Mouse (Mus musculus) heart, embryonic 10.5 days (tissue): ENCODE data around the gene Syngap1. TPM values are rescaled to one million over a fixed set of nuclear protein-coding genes. Genes with fewer than 3 reads are reported as not detected.

Source experiments
- DNase-seq: peaks from one replicate; pipeline ENCODE4 v3.0.0-alpha.2; 2017; ENCODE audit warnings: low spot score
- H3K27ac ChIP-seq: fragments of 300-500 bp; sonication (generic); 2 replicates; pipeline ENCODE4 v1.5.1; 2016; ENCODE audit warnings: mild to moderate bottlenecking
- H3K27me3 ChIP-seq: fragments of 300-500 bp; sonication (generic); 2 replicates; pipeline ENCODE4 v1.6.1; 2016; ENCODE audit warnings: mild to moderate bottlenecking; ENCODE audit not compliant: poor library complexity, insufficient read depth, severe bottlenecking
- H3K36me3 ChIP-seq: fragments of 300-500 bp; sonication (generic); 2 replicates; pipeline ENCODE4 v1.6.1; 2016; ENCODE audit warnings: mild to moderate bottlenecking, moderate library complexity
- H3K4me1 ChIP-seq: fragments of 300-500 bp; sonication (generic); 2 replicates; pipeline ENCODE4 v1.6.1; 2016; ENCODE audit warnings: mild to moderate bottlenecking
- H3K4me3 ChIP-seq: fragments of 300-500 bp; sonication (generic); 2 replicates; pipeline ENCODE4 v1.5.1; 2016; ENCODE audit warnings: mild to moderate bottlenecking, moderate library complexity
- H3K9me3 ChIP-seq: fragments of 300-500 bp; sonication (generic); 2 replicates; pipeline ENCODE4 v1.6.1; 2016; ENCODE audit warnings: mild to moderate bottlenecking, moderate library complexity
- WGBS: fragments of 180-500 bp; shearing (Covaris S2); methylation state at CpG from one replicate; pipeline ENCODE4 v1.1.7; 2016; 5-methylcytosine and 5-hydroxymethylcytosine counted together
- polyA plus RNA-seq: library from polyadenylated mRNA; unstranded; fragments of >200 nt; fragmentation: Nextera tagmentation; extraction: Ambion mirVana; gene quantifications from 2 replicates; pipeline ENCODE4 v1.2.1, GENCODE M21; 2016

Syngap1 gene
- polyA plus RNA-seq, 1 experiment from 2014 or later = 1.6 TPM

- no peaks in the 10 kb centered on the region for H3K27me3 ChIP-seq
- H3K9me3 ChIP-seq = no peaks in the 10 kb centered on the region
- peaks cover 25% of the 10 kb centered on the region for H3K36me3 ChIP-seq
- DNase-seq = no peak
- peak overlapping the region; percentile 89 for H3K27ac ChIP-seq
- peaks cover 92% of the 10 kb centered on the region for H3K4me1 ChIP-seq
- H3K4me3 ChIP-seq = peak overlapping the region; percentile 59
- WGBS = 4% methylated on average over 23 of the region's 23 CpGs
These were observed 11.2 kb downstream of the Syngap1 start for GRCm38 (mm10) chr17:26951952-26952877.

GRCm38 (mm10) chr17:26953201-26953600, 12.1 kb downstream of the Syngap1 start:
- peak overlapping the region; percentile 89 for H3K27ac ChIP-seq
- no peaks in the 10 kb centered on the region for H3K9me3 ChIP-seq
- peak overlapping the region; percentile 59 for H3K4me3 ChIP-seq
- WGBS = 19% methylated on average over 6 of the region's 6 CpGs
- DNase-seq = no peak
- no peaks in the 10 kb centered on the region for H3K27me3 ChIP-seq
- peaks cover 35% of the 10 kb centered on the region for H3K36me3 ChIP-seq
- peaks cover 87% of the 10 kb centered on the region for H3K4me1 ChIP-seq

GRCm38 (mm10) chr17:26953726-26954125, 12.7 kb downstream of the Syngap1 start:
- H3K9me3 ChIP-seq = no peaks in the 10 kb centered on the region
- peak overlapping the region; percentile 89 for H3K27ac ChIP-seq
- 7% methylated on average over 11 of the region's 16 CpGs for WGBS
- DNase-seq = no peak
- H3K4me3 ChIP-seq = peak overlapping the region; percentile 59
- H3K4me1 ChIP-seq = peaks cover 82% of the 10 kb centered on the region
- H3K36me3 ChIP-seq = peaks cover 40% of the 10 kb centered on the region
- H3K27me3 ChIP-seq = no peaks in the 10 kb centered on the region

- peaks cover 65% of the 10 kb centered on the region for H3K36me3 ChIP-seq
- H3K27ac ChIP-seq = no peak overlapping the region; the same call in 1 of the 2 replicates
These were observed 15.3 kb downstream of the Syngap1 start for GRCm38 (mm10) chr17:26956309-26956708.

GRCm38 (mm10) chr17:26956895-26957294, 15.8 kb downstream of the Syngap1 start:
- WGBS = 68% methylated on average over 18 of the region's 18 CpGs
- Histone ChIP-seq H3K4me1 (peaks cover 59% of the 10 kb centered on the region), H3K9me3 (no peaks in the 10 kb centered on the region), H3K27ac (peak overlapping the region; percentile 57; the same call in 1 of the 2 replicates), H3K36me3 (peaks cover 70% of the 10 kb centered on the region), H3K4me3 (peak overlapping the region; percentile 6; the same call in 1 of the 2 replicates), H3K27me3 (no peaks in the 10 kb centered on the region)
- DNase-seq = no peak

More at GRCm38 (mm10) chr17:26956309-26956708, 15.3 kb downstream of the Syngap1 start:
- no peak overlapping the region for H3K4me3 ChIP-seq
- H3K27me3 ChIP-seq = no peaks in the 10 kb centered on the region
- DNase-seq = no peak
- 68% methylated on average over 5 of the region's 5 CpGs for WGBS
- no peaks in the 10 kb centered on the region for H3K9me3 ChIP-seq
- H3K4me1 ChIP-seq = peaks cover 61% of the 10 kb centered on the region

GRCm38 (mm10) chr17:26957872-26958271, 16.8 kb downstream of the Syngap1 start:
- Histone ChIP-seq H3K4me1 (peaks cover 51% of the 10 kb centered on the region), H3K4me3 (no peak overlapping the region), H3K9me3 (no peaks in the 10 kb centered on the region), H3K27me3 (no peaks in the 10 kb centered on the region), H3K36me3 (peaks cover 80% of the 10 kb centered on the region), H3K27ac (no peak overlapping the region)
- DNase-seq = no peak
- WGBS = 84% methylated on average over 5 of the region's 5 CpGs

- 48% methylated on average over 5 of the region's 5 CpGs for WGBS
- Histone ChIP-seq H3K4me1 (peaks cover 41% of the 10 kb centered on the region), H3K9me3 (no peaks in the 10 kb centered on the region), H3K4me3 (no peak overlapping the region), H3K36me3 (peaks cover 87% of the 10 kb centered on the region), H3K27ac (no peak overlapping the region), H3K27me3 (no peaks in the 10 kb centered on the region)
- no peak for DNase-seq
These were observed 17.8 kb downstream of the Syngap1 start for GRCm38 (mm10) chr17:26958880-26959279.

GRCm38 (mm10) chr17:26959815-26960214, 18.8 kb downstream of the Syngap1 start:
- Histone ChIP-seq H3K27me3 (no peaks in the 10 kb centered on the region), H3K4me1 (peaks cover 33% of the 10 kb centered on the region), H3K36me3 (peaks cover 94% of the 10 kb centered on the region), H3K27ac (no peak overlapping the region), H3K9me3 (no peaks in the 10 kb centered on the region), H3K4me3 (no peak overlapping the region)
- 91% methylated on average over 4 of the region's 4 CpGs for WGBS
- DNase-seq = peak; percentile 63

- no peak for DNase-seq
- Histone ChIP-seq H3K4me1 (peaks cover 19% of the 10 kb centered on the region), H3K27ac (0 out of 2 replicates have a peak overlapping the region, but pooled peaks have one; percentile 32), H3K4me3 (no peak overlapping the region), H3K27me3 (no peaks in the 10 kb centered on the region), H3K36me3 (peaks cover 95% of the 10 kb centered on the region), H3K9me3 (no peaks in the 10 kb centered on the region)
- 89% methylated on average over 21 of the region's 21 CpGs for WGBS
These were observed 20.7 kb downstream of the Syngap1 start for GRCm38 (mm10) chr17:26961572-26962240.

GRCm38 (mm10) chr17:26966993-26967392, 25.9 kb downstream of the Syngap1 start:
- 88% methylated on average over 11 of the region's 11 CpGs for WGBS
- H3K4me1 ChIP-seq = peaks cover 20% of the 10 kb centered on the region

GRCm38 (mm10) chr17:26967477-26967876, 26.4 kb downstream of the Syngap1 start:
- H3K27ac ChIP-seq = no peak overlapping the region
- 86% methylated on average over 6 of the region's 6 CpGs for WGBS
- H3K36me3 ChIP-seq = peaks cover 63% of the 10 kb centered on the region
- H3K27me3 ChIP-seq = no peaks in the 10 kb centered on the region
- no peak overlapping the region for H3K4me3 ChIP-seq
- peak; percentile 74 for DNase-seq
- no peaks in the 10 kb centered on the region for H3K9me3 ChIP-seq
- peaks cover 19% of the 10 kb centered on the region for H3K4me1 ChIP-seq

More at GRCm38 (mm10) chr17:26966993-26967392, 25.9 kb downstream of the Syngap1 start:
- no peaks in the 10 kb centered on the region for H3K27me3 ChIP-seq
- no peaks in the 10 kb centered on the region for H3K9me3 ChIP-seq
- no peak overlapping the region for H3K27ac ChIP-seq
- H3K4me3 ChIP-seq = no peak overlapping the region
- H3K36me3 ChIP-seq = peaks cover 68% of the 10 kb centered on the region
- no peak for DNase-seq

- Histone ChIP-seq H3K36me3 (peaks cover 56% of the 10 kb centered on the region), H3K27ac (no peak overlapping the region), H3K4me3 (no peak overlapping the region), H3K4me1 (peaks cover 19% of the 10 kb centered on the region), H3K9me3 (no peaks in the 10 kb centered on the region), H3K27me3 (no peaks in the 10 kb centered on the region)
- peak; percentile 61 for DNase-seq
- WGBS = 80% methylated on average over 6 of the region's 6 CpGs
These were observed 27.2 kb downstream of the Syngap1 start for GRCm38 (mm10) chr17:26968200-26968611.

GRCm38 (mm10) chr17:26969257-26969656, 28.2 kb downstream of the Syngap1 start:
- H3K27me3 ChIP-seq = no peaks in the 10 kb centered on the region
- H3K9me3 ChIP-seq = no peaks in the 10 kb centered on the region
- peak; percentile 51 for DNase-seq
- H3K4me3 ChIP-seq = no peak overlapping the region
- H3K4me1 ChIP-seq = peaks cover 29% of the 10 kb centered on the region
- peaks cover 49% of the 10 kb centered on the region for H3K36me3 ChIP-seq
- no peak overlapping the region for H3K27ac ChIP-seq
- WGBS = 81% methylated on average over 6 of the region's 6 CpGs
